Mouse (Mus musculus): Measurements from ENCODE around the gene Kctd11. TPM values are rescaled to one million over a fixed set of nuclear protein-coding genes. Genes with fewer than 3 reads are reported as not detected.

The Kctd11 gene
- polyA plus RNA-seq, 1 experiment from 2014 or later, result 6.4 TPM

- peaks cover 3% of the 10 kb centered on the region for H3K4me1 ChIP-seq (ENCODE audit: control insufficient read depth, insufficient read depth, low read length)
- no peaks in the 10 kb centered on the region for H3K27me3 ChIP-seq (ENCODE audit: control insufficient read depth, insufficient read depth, low read length)
- no peaks in the 10 kb centered on the region for H3K36me3 ChIP-seq (ENCODE audit: control insufficient read depth, insufficient read depth, low read length)
- no peak overlapping the region for H3K4me3 ChIP-seq (ENCODE audit: low read length)
- ATAC-seq (ENCODE audit: low FRiP score, low TSS enrichment), result no peak
- no peaks in the 10 kb centered on the region for H3K9me3 ChIP-seq (ENCODE audit: control insufficient read depth, low read length)
- no peak overlapping the region for H3K27ac ChIP-seq (ENCODE audit: low read depth, low read length)
- 70% methylated on average over 8 of the region's 8 CpGs for WGBS
- no peak overlapping the region for H3K4me2 ChIP-seq (replicated peaks; ENCODE audit: low read depth, low read length)
- H3K9ac ChIP-seq (ENCODE audit: low read depth, low read length), result no peak overlapping the region
Measured at GRCm38 (mm10) chr11:69886907-69887635, 5.9 kb upstream of the Kctd11 start.

GRCm38 (mm10) chr11:69884663-69885062 is 3.5 kb upstream of the Kctd11 start:
- peaks cover 14% of the 10 kb centered on the region for H3K4me1 ChIP-seq (ENCODE audit: control insufficient read depth, insufficient read depth, low read length)

GRCm38 (mm10) chr11:69884240-69884639 is 3.0 kb upstream of the Kctd11 start:
- Histone ChIP-seq H3K36me3 (ENCODE audit: control insufficient read depth, insufficient read depth, low read length) (no peaks in the 10 kb centered on the region), H3K4me3 (ENCODE audit: low read length) (no peak overlapping the region), H3K4me2 (replicated peaks; ENCODE audit: low read depth, low read length) (no peak overlapping the region; the same call in 1 of the 2 replicates), H3K27me3 (ENCODE audit: control insufficient read depth, insufficient read depth, low read length) (no peaks in the 10 kb centered on the region), H3K27ac (ENCODE audit: low read depth, low read length) (no peak overlapping the region), H3K9me3 (ENCODE audit: control insufficient read depth, low read length) (no peaks in the 10 kb centered on the region), H3K4me1 (ENCODE audit: control insufficient read depth, insufficient read depth, low read length) (peaks cover 19% of the 10 kb centered on the region), H3K9ac (ENCODE audit: low read depth, low read length) (peak overlapping the region; percentile 18; the same call in 1 of the 2 replicates)
- ATAC-seq (ENCODE audit: low FRiP score, low TSS enrichment), result no peak
- WGBS, result 60% methylated on average over 9 of the region's 9 CpGs

More at GRCm38 (mm10) chr11:69884663-69885062, 3.5 kb upstream of the Kctd11 start:
- ATAC-seq (ENCODE audit: low FRiP score, low TSS enrichment), result no peak
- Histone ChIP-seq H3K4me2 (replicated peaks; ENCODE audit: low read depth, low read length) (no peak overlapping the region; the same call in 1 of the 2 replicates), H3K9me3 (ENCODE audit: control insufficient read depth, low read length) (no peaks in the 10 kb centered on the region), H3K9ac (ENCODE audit: low read depth, low read length) (no peak overlapping the region), H3K36me3 (ENCODE audit: control insufficient read depth, insufficient read depth, low read length) (no peaks in the 10 kb centered on the region), H3K4me3 (ENCODE audit: low read length) (no peak overlapping the region), H3K27me3 (ENCODE audit: control insufficient read depth, insufficient read depth, low read length) (no peaks in the 10 kb centered on the region), H3K27ac (ENCODE audit: low read depth, low read length) (no peak overlapping the region)
- WGBS, result 71% methylated on average over 8 of the region's 8 CpGs

- 91% methylated on average over 8 of the region's 8 CpGs for WGBS
- no peaks in the 10 kb centered on the region for H3K27me3 ChIP-seq (ENCODE audit: control insufficient read depth, insufficient read depth, low read length)
Measured at GRCm38 (mm10) chr11:69883527-69884151, 2.4 kb upstream of the Kctd11 start.

GRCm38 (mm10) chr11:69883066-69883465 is 1.9 kb upstream of the Kctd11 start:
- H3K27ac ChIP-seq (ENCODE audit: low read depth, low read length), result no peak overlapping the region
- 68% methylated on average over 4 of the region's 4 CpGs for WGBS
- no peak for ATAC-seq (ENCODE audit: low FRiP score, low TSS enrichment)
- H3K9me3 ChIP-seq (ENCODE audit: control insufficient read depth, low read length), result no peaks in the 10 kb centered on the region
- H3K27me3 ChIP-seq (ENCODE audit: control insufficient read depth, insufficient read depth, low read length), result no peaks in the 10 kb centered on the region
- no peak overlapping the region for H3K4me2 ChIP-seq (replicated peaks; ENCODE audit: low read depth, low read length)
- H3K36me3 ChIP-seq (ENCODE audit: control insufficient read depth, insufficient read depth, low read length), result no peaks in the 10 kb centered on the region
- H3K4me3 ChIP-seq (ENCODE audit: low read length), result no peak overlapping the region
- peaks cover 25% of the 10 kb centered on the region for H3K4me1 ChIP-seq (ENCODE audit: control insufficient read depth, insufficient read depth, low read length)
- no peak overlapping the region for H3K9ac ChIP-seq (ENCODE audit: low read depth, low read length)

More at GRCm38 (mm10) chr11:69883527-69884151, 2.4 kb upstream of the Kctd11 start:
- H3K9me3 ChIP-seq (ENCODE audit: control insufficient read depth, low read length), result no peaks in the 10 kb centered on the region
- ATAC-seq (ENCODE audit: low FRiP score, low TSS enrichment), result no peak
- no peak overlapping the region for H3K27ac ChIP-seq (ENCODE audit: low read depth, low read length)
- no peak overlapping the region for H3K4me2 ChIP-seq (replicated peaks; ENCODE audit: low read depth, low read length)
- H3K4me1 ChIP-seq (ENCODE audit: control insufficient read depth, insufficient read depth, low read length), result peaks cover 25% of the 10 kb centered on the region
- no peak overlapping the region for H3K4me3 ChIP-seq (ENCODE audit: low read length)
- no peaks in the 10 kb centered on the region for H3K36me3 ChIP-seq (ENCODE audit: control insufficient read depth, insufficient read depth, low read length)
- H3K9ac ChIP-seq (ENCODE audit: low read depth, low read length), result no peak overlapping the region

GRCm38 (mm10) chr11:69881787-69882670 is 823 bp upstream of the Kctd11 start:
- no peaks in the 10 kb centered on the region for H3K9me3 ChIP-seq (ENCODE audit: control insufficient read depth, low read length)
- no peak for ATAC-seq (ENCODE audit: low FRiP score, low TSS enrichment)
- peaks cover 29% of the 10 kb centered on the region for H3K4me1 ChIP-seq (ENCODE audit: control insufficient read depth, insufficient read depth, low read length)
- 59% methylated on average over 21 of the region's 21 CpGs for WGBS
- H3K36me3 ChIP-seq (ENCODE audit: control insufficient read depth, insufficient read depth, low read length), result no peaks in the 10 kb centered on the region
- no peaks in the 10 kb centered on the region for H3K27me3 ChIP-seq (ENCODE audit: control insufficient read depth, insufficient read depth, low read length)
- H3K9ac ChIP-seq (ENCODE audit: low read depth, low read length), result peak overlapping the region; percentile 64
- peak overlapping the region; percentile 40 for H3K4me3 ChIP-seq (ENCODE audit: low read length)
- peak overlapping the region; percentile 96 for H3K27ac ChIP-seq (ENCODE audit: low read depth, low read length)
- peak overlapping the region; percentile 81 for H3K4me2 ChIP-seq (replicated peaks; ENCODE audit: low read depth, low read length)

GRCm38 (mm10) chr11:69880506-69880852 is 727 bp downstream of the Kctd11 start:
- ATAC-seq (ENCODE audit: low FRiP score, low TSS enrichment), result no peak; the same call in 1 of the 2 replicates
- peak overlapping the region; percentile 40 for H3K4me3 ChIP-seq (ENCODE audit: low read length)
- peak overlapping the region; percentile 28 for H3K9ac ChIP-seq (ENCODE audit: low read depth, low read length)
- peaks cover 29% of the 10 kb centered on the region for H3K4me1 ChIP-seq (ENCODE audit: control insufficient read depth, insufficient read depth, low read length)
- peak overlapping the region; percentile 81 for H3K4me2 ChIP-seq (replicated peaks; ENCODE audit: low read depth, low read length)
- H3K9me3 ChIP-seq (ENCODE audit: control insufficient read depth, low read length), result no peaks in the 10 kb centered on the region
- 0% methylated on average over 18 of the region's 18 CpGs for WGBS
- H3K36me3 ChIP-seq (ENCODE audit: control insufficient read depth, insufficient read depth, low read length), result no peaks in the 10 kb centered on the region
- no peaks in the 10 kb centered on the region for H3K27me3 ChIP-seq (ENCODE audit: control insufficient read depth, insufficient read depth, low read length)
- H3K27ac ChIP-seq (ENCODE audit: low read depth, low read length), result peak overlapping the region; percentile 96

- H3K9ac ChIP-seq (ENCODE audit: low read depth, low read length), result peak overlapping the region; percentile 28
- H3K9me3 ChIP-seq (ENCODE audit: control insufficient read depth, low read length), result no peaks in the 10 kb centered on the region
- no peak for ATAC-seq (ENCODE audit: low FRiP score, low TSS enrichment)
- no peak overlapping the region for H3K27ac ChIP-seq (ENCODE audit: low read depth, low read length)
- peak overlapping the region; percentile 40 for H3K4me3 ChIP-seq (ENCODE audit: low read length)
- peaks cover 29% of the 10 kb centered on the region for H3K4me1 ChIP-seq (ENCODE audit: control insufficient read depth, insufficient read depth, low read length)
- no peaks in the 10 kb centered on the region for H3K36me3 ChIP-seq (ENCODE audit: control insufficient read depth, insufficient read depth, low read length)
- no peaks in the 10 kb centered on the region for H3K27me3 ChIP-seq (ENCODE audit: control insufficient read depth, insufficient read depth, low read length)
- peak overlapping the region; percentile 81 for H3K4me2 ChIP-seq (replicated peaks; ENCODE audit: low read depth, low read length)
- 48% methylated on average over 15 of the region's 15 CpGs for WGBS
Measured at GRCm38 (mm10) chr11:69879711-69880110, 1.5 kb downstream of the Kctd11 start.

Data from kidney, embryonic 14.5 days (tissue).